Mouse (Mus musculus) limb, embryonic 11.5 days (tissue): ENCODE measurements at regions not wholly inside any gene's neighbourhood (a gene's known extent, or its start where the extent isn't known, plus 50 kb on each side); places are given as distances from the start of the nearest gene placed in this dataset.

Experiments used
- ATAC-seq: fragments of 200-750 bp; cut with Nextera tagmentation; 2 replicates; pipeline ENCODE4 v1.8.0; 2017; ENCODE audit warnings: low read depth; ENCODE audit not compliant: insufficient number of reproducible peaks, low FRiP score, low TSS enrichment
- DNase-seq: peaks from one replicate; pipeline ENCODE4 v3.0.0-alpha.2; 2015; ENCODE audit warnings: low spot score
- H3K27ac ChIP-seq: fragments of 300-500 bp; sonication (generic); replicated peaks from 2 replicates; pipeline ENCODE4 v1.5.1; 2014; ENCODE audit warnings: low read depth, mild to moderate bottlenecking, low read length
- H3K27me3 ChIP-seq: fragments of 300-500 bp; sonication (generic); 2 replicates; pipeline ENCODE4 v1.6.1; 2014; ENCODE audit warnings: mild to moderate bottlenecking, low read length, mixed read lengths; ENCODE audit not compliant: control insufficient read depth, insufficient read depth
- H3K36me3 ChIP-seq: fragments of 300-500 bp; sonication (generic); 2 replicates; pipeline ENCODE4 v1.6.1; 2014; ENCODE audit warnings: mild to moderate bottlenecking, low read length, moderate library complexity, mixed read lengths; ENCODE audit not compliant: control insufficient read depth, insufficient read depth
- H3K4me1 ChIP-seq: fragments of 300-500 bp; sonication (generic); 2 replicates; pipeline ENCODE4 v1.6.1; 2014; ENCODE audit warnings: low read length, mixed read lengths; ENCODE audit not compliant: control insufficient read depth, insufficient read depth
- H3K4me2 ChIP-seq: fragments of 300-500 bp; sonication (generic); 2 replicates; pipeline ENCODE4 v1.6.1; 2014; ENCODE audit warnings: low read depth, mild to moderate bottlenecking, moderate library complexity; ENCODE audit not compliant: severe bottlenecking
- H3K4me3 ChIP-seq: fragments of 300-500 bp; sonication (generic); 2 replicates; pipeline ENCODE4 v1.5.1; 2014; ENCODE audit warnings: low read depth, low read length
- H3K9ac ChIP-seq: fragments of 300-500 bp; sonication (generic); 2 replicates; pipeline ENCODE4 v1.6.1; 2014; ENCODE audit warnings: mild to moderate bottlenecking, low read length
- H3K9me3 ChIP-seq: fragments of 300-500 bp; sonication (generic); 2 replicates; pipeline ENCODE4 v1.6.1; 2016; ENCODE audit warnings: low read length; ENCODE audit not compliant: control insufficient read depth
- WGBS: fragments of 180-500 bp; shearing (Covaris S2); extraction: QIAGEN DNeasy Blood & Tissue Kit; methylation state at CpG from one replicate; pipeline ENCODE4 v1.1.7; 2014; 5-methylcytosine and 5-hydroxymethylcytosine counted together

DNA sequence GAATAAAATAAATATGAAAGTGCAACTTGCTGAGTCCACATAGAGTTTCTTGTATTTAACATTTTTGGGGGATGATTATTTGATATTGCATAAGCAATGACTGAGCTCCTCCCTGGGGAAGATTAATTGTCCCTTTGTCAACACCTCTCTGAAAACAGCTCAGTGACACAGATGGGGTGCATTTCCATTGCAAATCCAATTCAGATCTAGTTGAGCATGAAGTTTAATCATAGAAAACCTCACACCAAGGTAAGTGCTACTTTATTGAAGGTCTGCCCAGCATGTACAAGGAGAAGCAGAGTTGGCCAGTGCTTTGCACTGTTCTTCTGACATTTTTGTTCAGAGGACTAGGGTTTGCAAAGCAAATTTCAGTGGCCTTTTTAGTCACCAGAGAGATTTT lies 827.5 kb upstream of the Cdh6 start:
- H3K9ac ChIP-seq: no peak overlapping the region
- H3K27ac ChIP-seq: no peak overlapping the region
- H3K4me3 ChIP-seq: no peak overlapping the region
- H3K4me1 ChIP-seq: no peaks in the 10 kb centered on the region
- DNase-seq (no peak), ATAC-seq (no peak)
- H3K9me3 ChIP-seq: no peaks in the 10 kb centered on the region
- H3K36me3 ChIP-seq: no peaks in the 10 kb centered on the region
- no peak overlapping the region for H3K4me2 ChIP-seq
- H3K27me3 ChIP-seq: no peaks in the 10 kb centered on the region

- WGBS: 35% methylated on average over 3 of the region's 3 CpGs
- no peak overlapping the region for H3K9ac ChIP-seq
- no peaks in the 10 kb centered on the region for H3K36me3 ChIP-seq
- H3K27ac ChIP-seq: no peak overlapping the region
- no peaks in the 10 kb centered on the region for H3K9me3 ChIP-seq
- no peak for DNase-seq
- no peaks in the 10 kb centered on the region for H3K27me3 ChIP-seq
- H3K4me3 ChIP-seq: no peak overlapping the region
- H3K4me2 ChIP-seq: no peak overlapping the region
- no peak for ATAC-seq
- no peaks in the 10 kb centered on the region for H3K4me1 ChIP-seq
Observed at GRCm38 (mm10) chr15:13989768-13990167, 816.3 kb upstream of the Cdh6 start.

DNA sequence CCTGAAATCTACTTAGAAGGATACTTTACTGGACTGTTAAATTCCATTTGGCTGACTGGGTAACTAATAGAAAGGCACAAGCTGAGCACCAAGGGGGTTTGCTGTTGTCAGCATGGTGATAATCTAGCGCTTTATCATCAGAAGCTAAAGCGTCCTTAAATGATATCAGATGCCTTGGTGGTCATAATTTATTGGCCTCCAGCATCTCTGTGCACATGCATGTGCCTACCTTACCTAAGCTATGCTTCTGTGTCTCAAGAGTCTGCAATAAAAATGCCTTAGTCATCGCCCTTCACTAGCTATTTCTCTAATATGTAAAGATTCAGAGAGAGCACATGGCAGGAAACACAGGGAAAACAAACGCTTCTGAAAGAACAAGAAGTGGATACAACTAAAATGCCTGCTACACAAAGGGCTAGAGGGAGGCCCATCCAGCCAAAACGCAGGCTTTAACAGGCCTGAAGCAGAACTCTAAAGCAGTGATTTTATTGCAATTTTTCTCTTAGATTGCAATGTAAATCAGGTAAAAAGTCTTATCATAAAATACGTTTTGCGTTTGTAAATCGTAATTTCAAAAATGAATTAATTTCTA lies 815.5 kb upstream of the Cdh6 start:
- Histone ChIP-seq H3K9ac (no peak overlapping the region), H3K9me3 (no peaks in the 10 kb centered on the region), H3K4me1 (no peaks in the 10 kb centered on the region), H3K4me3 (no peak overlapping the region), H3K27ac (no peak overlapping the region), H3K4me2 (no peak overlapping the region), H3K27me3 (no peaks in the 10 kb centered on the region), H3K36me3 (no peaks in the 10 kb centered on the region)
- WGBS: 63% methylated on average over 8 of the region's 8 CpGs
- DNase-seq: no peak
- ATAC-seq: no peak

DNA sequence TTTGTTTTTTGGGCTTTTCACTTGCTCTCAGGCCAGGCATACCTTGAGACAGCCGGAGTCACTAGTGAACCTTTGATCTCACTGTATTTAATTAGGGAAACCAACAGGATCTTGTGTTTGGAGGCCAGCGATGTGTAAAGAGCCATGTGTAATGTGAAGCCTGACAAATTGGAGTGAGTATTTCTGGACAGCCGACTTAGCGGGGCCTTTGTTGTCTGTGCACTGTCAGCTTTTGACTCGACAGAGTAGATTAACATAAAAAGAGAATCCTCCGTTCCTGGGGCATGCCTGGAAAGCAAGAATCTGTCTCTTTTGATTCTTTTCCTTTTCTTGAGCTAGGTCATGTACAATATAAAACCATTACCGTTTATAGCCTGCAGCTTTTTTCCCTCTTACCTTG lies 796.3 kb upstream of the Cdh6 start:
- Histone ChIP-seq H3K4me3 (no peak overlapping the region), H3K27ac (no peak overlapping the region), H3K4me2 (no peak overlapping the region), H3K9me3 (no peaks in the 10 kb centered on the region), H3K36me3 (no peaks in the 10 kb centered on the region), H3K4me1 (no peaks in the 10 kb centered on the region), H3K27me3 (no peaks in the 10 kb centered on the region), H3K9ac (no peak overlapping the region)
- DNase-seq (peak; percentile 20), ATAC-seq (no peak)
- WGBS: 21% methylated on average over 7 of the region's 7 CpGs
